Mouse (Mus musculus) left cerebral cortex, adult 11 months (tissue): Measurements from ENCODE around the gene Lmx1a.

Source experiments
- DNase-seq: peaks from one replicate; pipeline ENCODE4 v3.0.0; 2022; ENCODE audit warnings: low spot score

The Lmx1a gene

DNA sequence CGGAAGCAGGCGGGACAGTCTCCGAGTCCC lies at the start of gene Lmx1a:
TSS of gene Lmx1a (plus strand) at position 6 of the 30 bp plus-strand sequence.
- DNase-seq, result no peak

DNA sequence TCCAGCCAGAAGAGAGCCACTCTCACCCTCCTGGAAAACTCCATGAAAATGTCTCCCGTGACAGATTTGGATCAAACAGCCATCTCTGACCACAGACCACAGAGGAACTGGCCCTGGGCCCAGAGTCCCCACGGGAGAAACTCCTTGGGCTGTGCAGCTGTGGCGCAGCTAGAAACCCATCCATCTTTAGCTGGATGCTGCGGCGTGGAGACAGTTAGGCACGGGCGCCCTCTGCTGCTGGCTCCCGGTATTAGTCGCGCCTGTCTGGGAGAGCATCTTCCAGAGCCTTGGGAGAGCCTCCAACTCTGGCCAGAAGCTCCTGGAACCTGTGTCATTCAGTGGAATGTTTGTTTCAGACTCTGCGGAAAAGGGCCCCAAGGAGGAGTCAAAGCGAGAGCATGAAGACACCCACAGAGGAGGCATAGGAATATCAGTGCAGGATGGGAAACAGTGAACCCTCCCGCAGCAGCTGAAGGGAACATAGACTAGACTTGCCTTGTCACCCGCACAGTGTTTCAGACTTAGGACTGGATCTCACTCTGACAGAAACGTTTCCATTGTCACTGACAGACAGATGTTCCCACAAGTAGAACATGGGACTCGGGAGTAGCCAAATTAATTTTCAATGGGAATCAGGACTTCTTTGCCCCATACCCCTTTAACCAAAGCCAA lies 44.0 kb upstream of the Lmx1a start:
- DNase-seq, result peak; percentile 68

DNA sequence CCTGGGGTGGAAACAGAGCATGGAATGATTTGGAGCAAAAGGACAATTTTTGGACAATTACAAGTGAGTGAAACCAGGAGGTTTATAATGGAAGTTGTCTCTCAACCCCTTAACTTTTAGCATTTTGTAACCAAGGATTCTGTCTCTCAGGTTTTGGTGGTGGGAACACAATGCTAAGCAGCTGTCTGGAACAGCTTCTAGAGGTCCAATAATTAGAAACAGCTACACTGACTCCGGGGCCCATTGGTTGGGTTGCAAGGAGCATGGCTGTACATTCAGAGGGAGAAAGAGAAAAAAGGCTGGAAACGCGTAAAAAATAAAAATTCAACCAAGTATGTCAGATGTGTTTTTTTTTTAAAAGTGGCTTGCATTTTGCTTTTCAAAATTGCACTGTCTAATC lies 40.4 kb upstream of the Lmx1a start:
- DNase-seq, result no peak

DNA sequence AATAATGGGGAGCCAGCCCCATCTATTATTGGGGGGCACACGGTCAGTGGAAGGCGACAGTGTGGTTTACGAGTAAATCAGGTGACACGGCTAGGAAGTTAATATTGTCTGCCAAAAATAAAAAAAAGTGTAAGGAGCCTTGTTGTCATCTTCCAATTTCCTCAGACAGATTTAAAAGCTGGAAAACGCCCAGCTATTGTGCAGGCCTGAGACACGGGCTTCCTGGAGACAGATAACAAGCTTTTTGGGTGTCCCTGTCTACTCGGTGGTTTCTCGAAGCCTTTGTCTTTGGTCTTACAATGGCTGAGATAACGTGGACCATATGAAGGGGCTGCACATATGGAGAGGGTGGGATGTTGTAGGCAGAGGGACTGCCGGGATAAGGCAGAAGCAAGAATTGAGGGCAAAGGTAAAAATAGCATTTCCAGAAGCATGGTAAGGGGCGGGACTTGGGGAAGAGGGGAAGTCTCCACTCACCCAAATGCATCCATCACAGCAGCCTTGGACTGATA lies 39.9 kb upstream of the Lmx1a start:
- DNase-seq, result no peak

DNA sequence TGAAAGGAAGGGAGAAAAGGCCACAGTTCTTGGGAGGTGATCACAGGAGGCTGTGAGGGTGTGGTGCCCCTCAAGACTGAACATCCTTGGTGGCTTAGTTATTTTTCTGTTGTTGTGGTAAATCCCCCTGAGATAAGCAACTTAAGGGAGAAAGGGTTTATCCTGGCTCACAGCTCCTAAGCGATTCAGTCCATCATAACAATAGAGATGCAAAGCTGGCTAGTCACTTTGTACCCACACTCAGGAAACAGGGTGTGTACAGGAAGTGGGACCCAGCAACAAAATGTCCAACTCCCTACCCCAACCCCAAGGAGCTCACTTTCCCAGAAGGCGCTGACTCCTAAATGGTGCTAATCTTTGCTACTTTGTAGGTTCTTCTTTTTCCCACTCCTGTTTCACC lies 36.7 kb upstream of the Lmx1a start:
- DNase-seq, result no peak

DNA sequence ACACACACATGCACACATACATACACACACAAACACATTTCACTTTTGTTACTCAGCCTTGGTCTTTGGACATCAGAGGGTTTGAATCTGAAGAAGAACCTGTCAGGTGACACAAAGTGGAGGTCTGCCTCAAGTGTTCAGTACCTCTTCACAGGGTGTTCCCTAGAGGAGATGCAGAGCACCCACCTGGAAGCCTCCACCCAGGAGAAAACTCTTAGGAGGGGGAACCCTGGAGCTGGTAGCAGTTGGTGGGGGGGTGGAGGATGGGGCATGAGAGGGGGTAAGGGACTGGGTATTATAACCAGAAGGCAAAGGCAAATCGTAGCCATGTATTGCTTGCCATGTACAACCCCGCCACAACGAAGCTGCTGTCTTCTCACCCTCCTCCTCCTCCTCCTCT lies 30.0 kb upstream of the Lmx1a start:
- no peak for DNase-seq

DNA sequence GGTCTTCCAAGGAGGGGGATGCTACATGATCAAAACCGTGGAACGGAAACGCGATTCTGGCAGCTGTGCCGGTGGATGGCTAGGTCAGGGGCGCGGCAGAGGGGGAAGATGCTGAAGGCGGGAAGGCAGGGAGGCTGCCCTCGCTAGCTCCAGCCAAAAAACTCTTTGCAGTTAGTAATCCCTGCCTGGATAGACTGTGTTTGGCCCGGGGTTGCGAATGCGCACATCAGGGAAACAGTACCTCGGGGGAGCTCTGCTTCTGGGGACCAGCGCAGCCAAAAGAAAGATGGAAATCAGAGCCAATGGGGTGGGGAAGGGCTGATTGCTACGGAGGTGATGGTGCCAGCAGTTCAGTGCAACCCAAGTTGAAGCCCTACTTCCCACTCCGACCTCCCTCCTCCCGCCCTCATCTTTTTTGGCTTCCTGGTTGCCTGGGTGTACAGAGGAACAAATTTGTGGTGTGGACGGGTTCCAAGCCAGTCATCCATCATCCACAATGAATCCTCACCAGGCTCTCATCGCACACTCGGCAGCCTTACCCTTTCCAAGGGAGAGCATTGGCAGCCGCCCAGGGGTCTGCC lies 28.4 kb upstream of the Lmx1a start:
- DNase-seq, result no peak

DNA sequence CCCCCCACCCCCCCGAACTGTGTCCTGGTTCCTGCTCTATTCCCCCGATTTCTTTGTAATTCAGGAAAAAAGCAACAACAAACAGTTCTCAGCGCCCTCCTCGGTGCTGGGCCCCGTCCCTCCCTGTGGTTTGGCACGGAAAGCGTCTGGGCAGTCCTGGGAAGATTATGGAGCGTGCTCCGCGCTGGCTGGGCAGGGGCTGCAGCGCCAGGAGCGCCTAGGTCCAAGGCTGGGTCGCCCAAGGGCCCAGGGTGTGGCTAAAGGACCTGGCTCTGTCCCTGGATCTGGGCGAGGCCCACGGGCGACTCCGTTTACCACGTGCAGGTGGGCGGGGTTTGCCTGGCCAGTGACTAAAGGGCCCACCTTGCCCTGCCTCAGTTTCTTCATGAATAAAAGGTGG lies 27.9 kb upstream of the Lmx1a start:
- DNase-seq, result no peak

DNA sequence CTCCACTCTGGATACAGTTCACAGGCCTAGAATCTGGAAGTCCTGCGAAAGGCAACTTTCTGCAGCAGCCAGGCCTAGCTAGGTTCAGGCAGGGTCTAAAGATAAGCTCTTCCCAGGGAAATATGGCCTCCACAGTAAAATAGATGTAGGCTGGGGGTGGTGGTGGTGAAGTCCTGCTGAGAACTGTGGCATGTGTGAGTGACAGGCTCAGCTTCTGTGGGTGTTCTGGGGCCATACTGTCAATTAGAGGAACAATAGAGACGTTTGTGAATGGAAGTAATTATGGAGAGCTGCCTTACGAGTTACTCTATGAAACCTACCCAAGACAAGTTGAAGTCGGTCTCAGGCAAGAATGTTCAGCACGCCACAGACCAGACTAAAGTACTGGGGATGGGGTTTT lies 25.9 kb upstream of the Lmx1a start:
- no peak for DNase-seq

DNA sequence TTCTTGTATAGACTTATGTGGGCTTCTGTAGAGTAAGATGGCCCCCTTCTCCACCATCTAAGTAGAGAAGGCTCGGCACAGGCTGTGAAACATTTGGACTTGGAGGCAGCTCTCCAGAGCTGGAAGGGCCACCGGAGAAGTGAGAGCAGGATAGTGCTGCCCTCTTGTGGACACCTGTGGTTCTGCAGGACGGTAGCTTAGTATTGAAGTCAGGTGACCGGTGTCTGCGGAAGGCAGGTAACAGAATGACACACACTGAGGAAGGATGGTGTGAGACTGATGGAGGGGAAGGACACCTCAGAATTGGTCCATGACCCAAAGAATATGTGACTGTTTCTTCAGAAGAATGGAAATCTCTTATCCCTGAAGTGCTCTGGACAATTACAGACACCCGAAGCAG lies 19.2 kb upstream of the Lmx1a start:
- DNase-seq, result no peak

DNA sequence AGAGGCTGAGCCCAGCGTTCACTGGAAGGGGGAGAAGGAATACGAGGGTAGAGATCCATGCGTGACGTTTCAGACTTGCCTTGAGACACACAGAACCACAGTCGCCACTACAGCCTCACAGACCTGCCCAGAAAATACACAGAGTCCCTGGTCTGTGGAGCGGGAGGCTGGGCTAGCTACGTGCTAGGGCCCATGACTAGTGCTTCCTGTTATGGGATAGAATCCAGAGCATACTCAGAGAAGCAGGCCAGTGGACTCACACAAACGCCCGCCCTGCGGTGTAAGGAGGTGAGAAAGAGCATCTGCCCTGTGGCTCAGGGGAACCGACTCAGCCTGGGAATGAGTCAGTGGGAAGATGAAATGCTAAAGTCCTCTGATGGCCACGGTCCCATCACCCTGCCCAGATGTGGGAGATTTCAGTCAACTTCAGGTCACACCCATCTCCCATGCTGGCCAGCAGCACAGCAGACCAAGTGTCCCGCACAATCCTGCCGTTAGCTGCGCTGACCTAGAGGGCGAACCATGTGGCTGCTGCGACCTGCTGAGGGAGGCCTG lies 16.5 kb upstream of the Lmx1a start:
- DNase-seq, result no peak

DNA sequence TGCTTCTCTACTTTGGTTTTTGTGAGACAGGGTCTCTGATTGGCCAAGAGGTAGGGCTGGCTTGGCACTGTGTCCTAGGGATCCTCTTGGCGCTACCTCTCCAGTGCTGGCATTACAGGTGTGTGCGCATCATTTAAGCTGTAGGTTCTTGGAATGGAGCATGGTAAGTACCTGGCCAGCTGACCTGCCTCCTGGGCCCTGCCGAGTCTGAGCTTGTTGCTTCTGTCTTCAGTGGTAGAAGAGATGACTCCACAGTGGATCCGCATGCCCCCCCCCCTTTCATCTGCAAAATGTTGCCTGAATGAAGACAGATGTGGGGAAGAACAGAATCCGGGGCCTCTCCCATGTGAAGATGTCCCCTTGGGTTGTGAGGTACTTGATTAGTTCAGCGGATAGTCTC lies 10.0 kb upstream of the Lmx1a start:
- no peak for DNase-seq

DNA sequence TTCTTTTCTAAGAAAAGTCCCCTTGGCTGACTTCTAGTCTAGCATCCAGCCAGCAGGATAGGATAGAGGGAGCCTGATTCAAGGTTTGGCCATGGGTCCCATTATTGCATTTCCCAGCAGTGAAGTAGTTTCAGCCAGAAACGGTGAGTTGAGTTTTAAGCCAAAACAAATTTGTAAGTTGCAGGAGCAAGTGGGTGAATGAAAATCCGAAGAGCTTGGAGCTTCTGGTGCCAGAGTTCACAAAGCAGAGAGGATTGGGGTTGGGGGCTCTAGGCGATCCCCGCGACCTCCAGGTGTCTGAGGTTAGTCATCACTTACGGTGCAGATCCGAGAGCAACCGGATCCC lies 1.1 kb upstream of the Lmx1a start:
- DNase-seq, result no peak

DNA sequence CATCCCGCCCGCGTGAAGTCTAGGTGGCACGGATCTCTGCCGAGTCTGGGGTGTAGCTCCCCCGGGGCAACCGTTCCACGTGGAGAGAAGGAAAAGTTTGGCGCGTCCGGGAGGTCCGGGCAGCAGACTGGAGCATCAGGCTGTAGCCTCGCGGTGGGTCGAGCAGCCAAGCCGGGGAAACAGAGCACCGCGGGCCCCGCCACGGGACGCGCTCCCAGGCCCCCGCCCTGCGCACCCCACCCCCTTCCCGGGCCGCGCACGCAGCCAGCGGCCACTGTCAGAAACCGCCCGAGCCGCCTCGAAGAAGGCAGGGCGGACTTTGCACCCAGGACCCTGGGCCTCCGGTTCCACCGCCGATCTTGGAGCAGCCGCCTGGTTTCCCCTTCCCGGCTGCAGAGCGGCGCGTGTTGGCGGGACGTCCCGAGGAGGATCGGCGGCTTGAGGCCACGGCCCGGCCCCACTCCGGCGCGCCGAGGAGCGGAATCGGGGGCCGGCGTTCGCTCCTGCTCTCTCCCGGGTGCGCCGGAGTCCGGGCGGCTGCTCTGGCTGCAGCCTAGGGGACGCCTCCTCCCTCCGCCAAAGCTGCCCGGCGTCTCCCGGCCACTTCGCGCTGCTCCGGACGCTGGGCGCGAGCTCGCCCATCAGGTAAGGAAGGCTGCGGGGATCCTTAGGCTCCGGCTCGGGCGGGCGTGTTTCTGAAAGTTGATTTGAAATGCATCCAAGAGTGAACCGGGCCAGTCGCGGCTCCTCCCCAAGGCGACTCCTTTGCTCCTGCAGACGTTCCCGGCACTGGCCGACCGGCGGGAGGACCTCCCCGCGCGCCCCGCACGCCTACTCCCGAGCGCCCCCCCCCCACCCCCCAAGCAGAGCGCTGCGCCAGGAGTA lies 448 bp upstream of the Lmx1a start:
- DNase-seq, result no peak

DNA sequence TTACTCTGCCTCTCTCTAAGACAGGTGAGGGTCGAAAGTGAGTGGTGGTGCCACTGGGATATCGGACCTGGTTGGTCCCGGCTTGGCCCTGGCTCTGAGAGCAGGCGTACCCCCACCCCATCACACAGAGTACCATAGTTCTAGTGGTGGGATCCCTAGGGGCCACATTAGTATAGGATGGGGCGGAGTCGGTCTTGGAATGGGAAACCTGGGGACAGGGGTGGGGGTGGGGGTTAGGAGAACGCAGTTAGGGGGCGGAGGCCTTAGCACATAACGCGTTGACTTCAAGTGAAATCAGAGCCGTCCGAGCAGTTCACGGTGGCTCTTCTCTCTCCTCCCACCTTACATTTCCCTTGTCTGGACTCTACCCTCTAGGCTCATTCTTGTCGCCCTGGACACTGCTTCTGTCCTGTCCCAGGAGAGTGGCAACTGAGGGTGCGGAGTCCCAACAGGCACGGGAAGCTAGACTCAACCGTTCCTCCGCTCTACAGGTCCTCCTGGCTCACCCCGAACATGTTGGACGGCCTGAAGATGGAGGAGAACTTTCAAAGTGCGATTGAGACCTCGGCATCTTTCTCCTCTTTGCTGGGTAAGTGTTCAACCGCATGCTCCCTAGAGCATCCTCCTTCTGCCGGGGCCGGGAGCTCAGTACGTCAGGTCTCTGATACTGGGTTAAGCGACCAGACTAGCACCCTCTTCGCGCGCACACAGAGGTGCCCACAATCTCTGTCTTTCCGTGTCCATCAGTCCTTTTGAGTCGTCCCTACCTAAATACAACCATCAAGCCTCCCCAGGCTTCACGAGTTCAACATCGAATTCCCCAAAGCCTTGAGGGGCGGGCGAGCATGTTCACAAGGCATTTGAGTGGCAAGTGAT lies 463 bp downstream of the Lmx1a start:
- no peak for DNase-seq

DNA sequence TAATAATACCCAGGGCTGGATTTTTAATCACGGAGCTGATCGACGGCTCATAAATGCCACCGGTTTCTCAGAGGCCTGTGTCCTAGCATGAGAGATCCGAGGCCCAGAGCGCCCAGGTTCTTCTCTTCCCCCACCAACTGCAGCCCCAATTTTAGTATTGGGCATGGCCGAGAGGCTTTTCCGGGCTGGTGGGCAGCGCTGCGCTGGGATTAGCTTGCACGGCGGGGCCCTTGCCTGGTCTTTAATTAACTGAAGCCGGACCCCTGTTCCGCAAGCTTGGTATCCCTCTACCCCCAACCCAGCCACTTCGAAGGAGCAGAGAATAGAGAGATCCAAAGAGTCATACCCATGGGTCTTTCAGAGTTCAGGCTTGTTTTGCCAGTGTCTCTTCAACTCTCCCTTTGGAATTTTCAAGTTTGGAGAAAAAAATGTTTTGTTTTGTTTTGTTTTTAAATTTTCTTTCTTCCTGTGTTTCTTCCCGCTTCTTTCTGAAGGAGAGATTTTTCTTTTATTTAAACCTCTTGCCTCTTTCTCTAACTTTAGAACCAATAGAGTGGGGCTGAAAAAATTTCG lies 1.2 kb downstream of the Lmx1a start:
- DNase-seq, result no peak

DNA sequence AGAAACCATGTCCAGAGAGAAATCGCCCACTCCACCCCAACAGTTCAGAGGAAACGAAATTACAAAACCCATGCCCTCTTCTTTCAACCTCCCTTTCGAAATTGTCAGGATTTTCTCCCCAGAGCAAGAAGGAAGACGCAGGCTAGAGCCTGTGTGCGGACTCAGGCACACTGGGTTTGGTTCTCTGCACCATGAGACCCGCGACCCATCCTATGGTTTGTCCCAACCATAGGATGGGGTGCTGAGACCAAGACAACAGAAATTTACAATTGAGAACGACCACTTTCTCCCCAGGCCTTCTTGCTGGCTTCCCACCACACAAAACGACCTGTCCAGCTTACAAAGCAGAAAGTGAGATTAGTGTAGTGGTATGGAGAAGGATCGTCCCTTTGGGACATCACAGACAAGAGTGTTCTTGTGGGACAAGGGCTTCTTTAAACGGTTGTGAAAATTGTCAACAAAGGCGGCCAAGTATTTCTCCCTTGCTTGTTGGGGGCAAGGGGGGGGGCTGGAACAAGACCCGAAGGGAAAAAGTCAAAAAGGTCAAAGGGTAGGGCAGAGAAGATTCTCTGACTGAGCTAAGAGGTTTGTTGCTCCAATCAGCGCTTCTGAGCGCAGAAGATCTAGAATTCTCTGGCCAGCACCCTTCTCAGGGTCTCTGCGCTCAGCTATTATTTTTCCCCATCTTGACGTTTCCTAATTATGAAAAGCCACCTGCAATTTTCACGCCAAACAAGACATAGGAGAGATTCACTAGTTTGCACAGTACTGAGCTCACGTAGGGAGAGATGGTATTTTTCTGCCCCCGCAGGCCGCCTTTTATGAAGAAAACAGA lies 1.9 kb downstream of the Lmx1a start:
- no peak for DNase-seq

DNA sequence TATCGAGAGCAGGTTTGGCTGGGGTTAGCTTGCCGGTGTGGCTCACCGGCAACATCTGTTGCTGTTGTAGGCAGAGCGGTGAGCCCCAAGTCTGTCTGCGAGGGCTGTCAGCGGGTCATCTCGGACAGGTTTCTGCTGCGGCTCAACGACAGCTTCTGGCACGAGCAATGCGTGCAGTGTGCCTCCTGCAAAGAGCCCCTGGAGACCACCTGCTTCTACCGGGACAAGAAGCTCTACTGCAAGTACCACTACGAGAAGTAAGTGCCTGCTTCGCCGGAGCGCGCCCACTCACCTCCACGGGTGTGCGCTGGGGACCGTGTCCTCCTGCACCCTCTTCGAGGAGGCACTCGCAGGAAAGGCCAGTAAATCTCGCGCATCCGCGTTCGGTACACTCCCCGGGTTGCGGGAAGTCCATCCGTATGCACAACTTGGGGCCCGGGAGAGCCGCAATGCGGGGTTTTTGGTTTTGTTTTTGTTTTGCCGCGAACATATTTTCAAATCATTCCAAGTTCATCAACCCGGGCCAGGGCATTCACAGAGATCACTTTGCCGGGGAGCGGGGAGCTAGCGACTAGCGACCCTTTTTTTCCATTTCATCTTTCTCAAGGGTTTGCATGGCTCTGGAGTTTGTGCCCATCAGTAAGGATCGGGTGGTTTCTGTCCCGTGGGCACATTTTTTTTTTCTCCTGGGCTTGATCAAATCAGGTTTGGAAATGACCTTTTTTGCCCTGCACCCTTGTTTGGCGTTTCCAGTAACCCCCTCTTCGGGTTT lies 3.1 kb downstream of the Lmx1a start:
- DNase-seq, result no peak

DNA sequence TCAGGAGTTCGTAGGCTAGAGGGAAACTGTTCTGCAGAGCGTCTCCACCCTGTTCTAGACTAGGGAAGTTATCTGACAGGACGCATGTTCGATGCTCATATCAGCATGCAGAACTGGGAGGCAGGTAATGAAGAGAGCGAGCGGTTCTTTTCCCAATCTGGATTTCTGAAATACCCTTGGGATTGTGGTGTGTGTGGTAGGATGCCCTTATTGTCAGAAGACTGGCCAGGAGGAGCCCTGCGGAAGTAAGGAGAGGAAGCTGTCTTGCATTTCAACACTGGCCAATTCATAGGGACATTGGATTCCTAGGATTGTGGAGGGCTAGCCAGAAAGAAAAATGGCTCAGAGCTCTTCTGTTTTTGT lies 3.6 kb downstream of the Lmx1a start:
- DNase-seq, result no peak

DNA sequence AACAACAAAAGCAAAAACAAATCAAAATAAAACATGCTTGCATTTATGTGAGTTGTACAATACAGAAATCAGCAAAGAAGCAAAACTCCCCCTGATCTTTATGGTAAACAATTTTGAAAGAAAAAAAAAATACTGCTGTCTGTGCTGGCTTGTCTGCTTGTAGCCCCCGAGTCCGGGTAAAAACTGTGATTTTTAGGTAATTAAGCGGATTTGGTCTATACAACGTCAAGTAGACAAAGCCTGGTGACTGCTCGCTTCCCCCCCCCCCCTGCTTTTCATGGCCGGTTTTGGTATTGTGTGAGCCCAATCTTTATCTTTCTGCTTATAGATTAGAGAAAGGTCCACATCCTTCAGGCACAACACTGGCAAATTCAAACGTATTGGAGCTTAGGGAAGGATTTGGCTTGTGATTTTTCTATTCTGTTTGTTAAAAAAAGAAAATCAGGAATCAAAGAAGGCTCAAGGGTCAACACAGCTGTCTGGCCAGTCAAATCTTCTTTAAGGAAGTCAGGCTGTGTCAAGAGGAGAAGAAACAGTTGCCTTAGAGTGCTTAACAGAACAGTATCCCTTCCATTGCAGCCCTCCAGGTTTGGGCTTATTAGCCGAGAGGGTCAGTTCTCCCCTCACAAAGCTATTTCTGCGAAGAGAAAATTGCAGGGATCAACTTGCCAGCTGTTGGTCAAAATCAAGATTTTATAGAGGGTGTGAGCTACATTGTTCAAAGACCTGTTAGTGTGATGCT lies 4.6 kb downstream of the Lmx1a start:
- no peak for DNase-seq
